Mouse (Mus musculus) MEL (cell line): Measurements from ENCODE around the gene C3ar1. TPM values are rescaled to one million over a fixed set of nuclear protein-coding genes. Genes with fewer than 3 reads are reported as not detected.
A peak's percentile ranks its signal among the peaks of the same experiment; 100 is the strongest.

Source experiments
- DNase-seq: peaks from one replicate; pipeline ENCODE4 v3.0.0; 2011; ENCODE audit warnings: low read depth, low spot score
- H3K27ac ChIP-seq: 2 replicates; pipeline ENCODE4 v1.5.1; 2012; ENCODE audit warnings: low read depth, mild to moderate bottlenecking, control low read depth, low read length, moderate library complexity; ENCODE audit not compliant: control insufficient read depth
- H3K27me3 ChIP-seq, 2 experiments: fragments of 150-350 bp in 1 of 2; sonication (generic) in 1 of 2; 2 replicates each; pipeline ENCODE4 v1.6.1; 2012; ENCODE audit warnings: low read length in 2 of 2, mild to moderate bottlenecking in 2 of 2, improper control_type of control experiment in 1 of 2, moderate library complexity in 1 of 2; ENCODE audit not compliant: insufficient read depth in 2 of 2, control insufficient read depth in 1 of 2
- H3K36me3 ChIP-seq, 2 experiments: 2 replicates each; pipeline ENCODE4 v1.6.1; 2012 to 2014; ENCODE audit warnings: low read length in 2 of 2, improper control_type of control experiment in 1 of 2, inconsistent platforms in 1 of 2, mild to moderate bottlenecking in 1 of 2; ENCODE audit not compliant: insufficient read depth in 2 of 2, control insufficient read depth in 1 of 2
- H3K4me1 ChIP-seq, 2 experiments: fragments of 150-350 bp in 1 of 2; sonication (generic) in 1 of 2; 2 replicates each; pipeline ENCODE4 v1.6.1; 2012; ENCODE audit warnings: low read length in 2 of 2, improper control_type of control experiment in 1 of 2, mild to moderate bottlenecking in 1 of 2; ENCODE audit not compliant: insufficient read depth in 2 of 2, control insufficient read depth in 1 of 2
- H3K4me3 ChIP-seq, 2 experiments: fragments of 150-350 bp in 1 of 2; sonication (generic) in 1 of 2; 2 replicates each; pipeline ENCODE4 v1.5.1; 2012; ENCODE audit warnings: low read depth in 2 of 2, low read length in 2 of 2, mild to moderate bottlenecking in 2 of 2, moderate library complexity in 2 of 2, control low read depth in 1 of 2, improper control_type of control experiment in 1 of 2; ENCODE audit not compliant: control insufficient read depth in 1 of 2, insufficient read depth in 1 of 2
- H3K79me2 ChIP-seq: 2 replicates; pipeline ENCODE4 v1.6.1; 2012; ENCODE audit warnings: mild to moderate bottlenecking, low read length, moderate library complexity; ENCODE audit not compliant: control insufficient read depth, poor library complexity, insufficient read depth
- H3K9ac ChIP-seq: 2 replicates; pipeline ENCODE4 v1.6.1; 2012; ENCODE audit warnings: low read depth, mild to moderate bottlenecking, control low read depth, low read length, moderate library complexity; ENCODE audit not compliant: control insufficient read depth, poor library complexity, severe bottlenecking
- H3K9me3 ChIP-seq: fragments of 150-350 bp; sonication (generic); replicated peaks from 2 replicates; pipeline ENCODE4 v1.6.1; 2012; ENCODE audit warnings: mild to moderate bottlenecking, low read length, improper control_type of control experiment, moderate library complexity; ENCODE audit not compliant: insufficient read depth
- BHLHE40 ChIP-seq: IDR thresholded peaks from 2 replicates; pipeline ENCODE4 v1.6.1; 2012; ENCODE audit warnings: low read depth, mild to moderate bottlenecking, inconsistent platforms, low read length, improper control_type of control experiment, borderline replicate concordance
- CHD1 ChIP-seq: IDR thresholded peaks from 2 replicates; pipeline ENCODE4 v1.6.1; 2012; ENCODE audit warnings: low read depth, mild to moderate bottlenecking, inconsistent platforms, low read length, improper control_type of control experiment
- CTCF ChIP-seq, 3 experiments: IDR thresholded peaks in 2 of 3; conservative IDR thresholded peaks in 1 of 3; 2 replicates each; pipeline ENCODE4 v1.5.1; 2011 to 2012; ENCODE audit warnings: low read length in 3 of 3, low read depth in 2 of 3, mild to moderate bottlenecking in 2 of 3, improper control_type of control experiment in 1 of 3, inconsistent platforms in 1 of 3, mixed read lengths in 1 of 3, moderate library complexity in 1 of 3; ENCODE audit not compliant: control insufficient read depth in 1 of 3, insufficient read depth in 1 of 3, poor library complexity in 1 of 3, severe bottlenecking in 1 of 3
- E2F4 ChIP-seq: IDR thresholded peaks from 2 replicates; pipeline ENCODE4 v1.6.1; 2011; ENCODE audit warnings: low read depth, low read length, improper control_type of control experiment, borderline replicate concordance
- ELF1 ChIP-seq: IDR thresholded peaks from 2 replicates; pipeline ENCODE4 v1.6.1; 2014; ENCODE audit warnings: low read depth, mild to moderate bottlenecking, inconsistent platforms, low read length, improper control_type of control experiment, moderate library complexity
- EP300 ChIP-seq, 2 experiments: IDR thresholded peaks; 2 replicates each; pipeline ENCODE4 v1.6.1; 2011; ENCODE audit warnings: improper control_type of control experiment in 2 of 2, low read length in 2 of 2, low read depth in 1 of 2, mild to moderate bottlenecking in 1 of 2
- GABPA ChIP-seq: IDR thresholded peaks from 2 replicates; pipeline ENCODE4 v1.6.1; 2012; ENCODE audit warnings: low read depth, mild to moderate bottlenecking, inconsistent platforms, low read length, improper control_type of control experiment, moderate library complexity
- HCFC1 ChIP-seq: IDR thresholded peaks from 2 replicates; pipeline ENCODE4 v1.6.1; 2012; ENCODE audit warnings: low read depth, mild to moderate bottlenecking, inconsistent platforms, low read length, improper control_type of control experiment, moderate library complexity
- JUND ChIP-seq: IDR thresholded peaks from 2 replicates; pipeline ENCODE4 v1.6.1; 2011; ENCODE audit warnings: low read depth, mild to moderate bottlenecking, improper control_type of control experiment, low read length
- MAZ ChIP-seq: IDR thresholded peaks from 2 replicates; pipeline ENCODE4 v1.6.1; 2012; ENCODE audit warnings: low read depth, mild to moderate bottlenecking, inconsistent platforms, low read length, improper control_type of control experiment
- MEF2A ChIP-seq: IDR thresholded peaks from 2 replicates; pipeline ENCODE4 v1.6.1; 2014; ENCODE audit warnings: low read depth, mild to moderate bottlenecking, inconsistent platforms, low read length, improper control_type of control experiment; ENCODE audit not compliant: poor library complexity, insufficient replicate concordance, severe bottlenecking; ENCODE audit errors: extremely low read depth
- MXI1 ChIP-seq: IDR thresholded peaks from 2 replicates; pipeline ENCODE4 v1.6.1; 2011; ENCODE audit warnings: mild to moderate bottlenecking, low read depth, low read length, improper control_type of control experiment
- MYB ChIP-seq: IDR thresholded peaks from 2 replicates; pipeline ENCODE4 v1.6.1; 2011; ENCODE audit warnings: mild to moderate bottlenecking, low read depth, low read length, improper control_type of control experiment
- MYC ChIP-seq: IDR thresholded peaks from 2 replicates; pipeline ENCODE4 v1.6.1; 2011; ENCODE audit warnings: low read depth, mild to moderate bottlenecking, low read length, improper control_type of control experiment, moderate library complexity
- NRF1 ChIP-seq: IDR thresholded peaks from 2 replicates; pipeline ENCODE4 v1.6.1; 2014; ENCODE audit warnings: low read depth, mild to moderate bottlenecking, inconsistent platforms, low read length, improper control_type of control experiment, moderate library complexity; ENCODE audit not compliant: poor library complexity, insufficient read depth, severe bottlenecking
- POLR2A ChIP-seq, 2 experiments: IDR thresholded peaks; 2 replicates each; pipeline ENCODE4 v1.6.1; 2011 to 2012; ENCODE audit warnings: low read length in 2 of 2, mild to moderate bottlenecking in 2 of 2, control low read depth in 1 of 2, improper control_type of control experiment in 1 of 2, low read depth in 1 of 2, moderate library complexity in 1 of 2; ENCODE audit not compliant: control insufficient read depth in 1 of 2, insufficient read depth in 1 of 2, poor library complexity in 1 of 2
- POLR2AphosphoS2 ChIP-seq: IDR thresholded peaks from 2 replicates; pipeline ENCODE4 v1.6.1; 2011; ENCODE audit warnings: low read length, improper control_type of control experiment
- POLR2AphosphoS5 ChIP-seq: IDR thresholded peaks from 2 replicates; pipeline ENCODE4 v1.6.1; 2012; ENCODE audit warnings: low read depth, borderline replicate concordance, mild to moderate bottlenecking, inconsistent platforms, low read length, moderate library complexity, mixed read lengths
- RAD21 ChIP-seq: IDR thresholded peaks from 2 replicates; pipeline ENCODE4 v1.6.1; 2011; ENCODE audit warnings: mild to moderate bottlenecking, low read depth, low read length, improper control_type of control experiment
- RCOR1 ChIP-seq: IDR thresholded peaks from 2 replicates; pipeline ENCODE4 v1.6.1; 2012; ENCODE audit warnings: low read depth, mild to moderate bottlenecking, inconsistent platforms, low read length, improper control_type of control experiment
- SIN3A ChIP-seq: IDR thresholded peaks from 2 replicates; pipeline ENCODE4 v1.6.1; 2012; ENCODE audit warnings: low read length, improper control_type of control experiment, inconsistent platforms
- SMC3 ChIP-seq: IDR thresholded peaks from 2 replicates; pipeline ENCODE4 v1.6.1; 2011; ENCODE audit warnings: low read depth, low read length, improper control_type of control experiment
- TAL1 ChIP-seq: IDR thresholded peaks from 2 replicates; pipeline ENCODE4 v1.6.1; 2012; ENCODE audit warnings: mild to moderate bottlenecking, inconsistent platforms, low read length, moderate library complexity, mixed read lengths
- TBP ChIP-seq: IDR thresholded peaks from 2 replicates; pipeline ENCODE4 v1.8.0; 2011; ENCODE audit warnings: low read depth, low read length, improper control_type of control experiment
- TCF12 ChIP-seq: IDR thresholded peaks from 2 replicates; pipeline ENCODE4 v1.6.1; 2014; ENCODE audit warnings: low read depth, mild to moderate bottlenecking, inconsistent platforms, low read length, improper control_type of control experiment, moderate library complexity
- UBTF ChIP-seq: IDR thresholded peaks from 2 replicates; pipeline ENCODE4 v1.6.1; 2012; ENCODE audit warnings: low read depth, mild to moderate bottlenecking, inconsistent platforms, low read length, improper control_type of control experiment, moderate library complexity, borderline replicate concordance; ENCODE audit not compliant: insufficient read depth
- USF2 ChIP-seq, 2 experiments: IDR thresholded peaks; 2 replicates each; pipeline ENCODE4 v1.6.1; 2011 to 2012; ENCODE audit warnings: improper control_type of control experiment in 2 of 2, low read length in 2 of 2, borderline replicate concordance in 1 of 2, inconsistent platforms in 1 of 2, low read depth in 1 of 2, mild to moderate bottlenecking in 1 of 2; ENCODE audit not compliant: insufficient read depth in 1 of 2
- ZC3H11A ChIP-seq: IDR thresholded peaks from 2 replicates; pipeline ENCODE4 v1.6.1; 2012; ENCODE audit warnings: low read depth, mild to moderate bottlenecking, inconsistent platforms, low read length, improper control_type of control experiment
- ZKSCAN1 ChIP-seq: IDR thresholded peaks from 2 replicates; pipeline ENCODE4 v1.6.1; 2012; ENCODE audit warnings: low read depth, mild to moderate bottlenecking, inconsistent platforms, low read length, improper control_type of control experiment, moderate library complexity
- ZMIZ1 ChIP-seq: IDR thresholded peaks from 2 replicates; pipeline ENCODE4 v1.6.1; 2012; ENCODE audit warnings: low read depth, mild to moderate bottlenecking, inconsistent platforms, low read length, improper control_type of control experiment, moderate library complexity
- ZNF384 ChIP-seq: IDR thresholded peaks from 2 replicates; pipeline ENCODE4 v1.6.1; 2012; ENCODE audit warnings: low read depth, mild to moderate bottlenecking, inconsistent platforms, low read length, improper control_type of control experiment
- polyA plus RNA-seq, 2 experiments: library from polyadenylated mRNA; stranded (reverse) in 1 of 2; unstranded in 1 of 2; fragments of >175 nt in 1 of 2; fragments of >200 nt in 1 of 2; gene quantifications; 2 replicates each; pipeline versions ENCODE4 v1.2.1 to v1.2.4; 2012; ENCODE audit warnings: low replicate concordance in 2 of 2, low read depth in 1 of 2; ENCODE audit not compliant: insufficient read length in 2 of 2, insufficient read depth in 1 of 2, missing spikeins in 1 of 2
- total RNA-seq: library from RNA; depleted of rRNA; stranded (reverse); fragments of 300-350 nt; gene quantifications from 2 replicates; pipeline ENCODE4 v1.2.3, GENCODE M21; 2012

C3ar1 gene
- total and polyA plus RNA-seq, 3 experiments: 0.33 to 0.69 TPM; not detected in 1

GRCm38 (mm10) chr6:122800640-122801300 lies 55.2 kb downstream of the C3ar1 start:
- H3K4me1 ChIP-seq: peaks cover 0 to 15% of the 10 kb centered on the region in 2 experiments; a peak in 2 of 4 replicates
- H3K27ac ChIP-seq: peak overlapping the region; percentile 87
- peak; percentile 83 for DNase-seq
- peak overlapping the region; percentile 91 for H3K9ac ChIP-seq
- peaks cover 0 to 14% of the 10 kb centered on the region in 2 experiments; a peak in 2 of 4 replicates for H3K36me3 ChIP-seq
- TF ChIP-seq CTCF (IDR thresholded peaks at IDR 0.05 in 2 of 3, conservative IDR thresholded peaks at IDR 0.05 in 1 of 3; ENCODE audit: control insufficient read depth in 1 of 3, insufficient read depth in 1 of 3, low read depth in 2 of 3, low read length in 3 of 3, poor library complexity in 1 of 3, severe bottlenecking in 1 of 3) (no peak), ZNF384 (peak; percentile 59), USF2 (IDR thresholded peaks at IDR 0.05; ENCODE audit: borderline replicate concordance in 1 of 2, insufficient read depth in 1 of 2, low read depth in 1 of 2, low read length in 2 of 2) (no peak), RAD21 (no peak), TCF12 (no peak), UBTF (no peak), E2F4 (no peak), TBP (no peak), MYC (no peak), HCFC1 (no peak), MAZ (no peak), SIN3A (no peak), SMC3 (0 out of 2 replicates have a peak, but pooled peaks have one; percentile 10), ZMIZ1 (no peak), POLR2AphosphoS2 (no peak), POLR2AphosphoS5 (no peak), MXI1 (no peak), JUND (no peak), MEF2A (no peak), ZKSCAN1 (no peak), ZC3H11A (no peak), CHD1 (no peak; the same call in 1 of the 2 replicates), MYB (no peak), ELF1 (no peak), RCOR1 (peak; percentile 80), EP300 (IDR thresholded peaks at IDR 0.05; ENCODE audit: low read depth in 1 of 2, low read length in 2 of 2) (peak in 1 of 2 experiments; percentile 38; a peak in 1 of 4 replicates), TAL1 (no peak), GABPA (no peak), POLR2A (IDR thresholded peaks at IDR 0.05; ENCODE audit: control insufficient read depth in 1 of 2, insufficient read depth in 1 of 2, low read depth in 1 of 2, low read length in 2 of 2, poor library complexity in 1 of 2) (no peak), BHLHE40 (no peak), NRF1 (no peak)
- H3K79me2 ChIP-seq: peaks cover 11% of the 10 kb centered on the region
- no peaks in the 10 kb centered on the region for H3K27me3 ChIP-seq
- H3K4me3 ChIP-seq: peak overlapping the region; percentile 78 to 90
- H3K9me3 ChIP-seq: no peaks in the 10 kb centered on the region
